Mouse (Mus musculus) bone marrow, adult 2 months (tissue): ENCODE results near the gene Cd244a.

Source experiments
- CTCF ChIP-seq: fragments of 200-500 bp; IDR thresholded peaks from 2 replicates; pipeline ENCODE4 v1.5.1; 2011; ENCODE audit warnings: low read length, control low read depth; ENCODE audit not compliant: control insufficient read depth, insufficient read depth
- POLR2A ChIP-seq: fragments of 200-500 bp; IDR thresholded peaks from 2 replicates; pipeline ENCODE4 v1.6.1; 2011; ENCODE audit warnings: low read depth, mild to moderate bottlenecking, control low read depth, low read length, borderline replicate concordance; ENCODE audit not compliant: control insufficient read depth

DNA sequence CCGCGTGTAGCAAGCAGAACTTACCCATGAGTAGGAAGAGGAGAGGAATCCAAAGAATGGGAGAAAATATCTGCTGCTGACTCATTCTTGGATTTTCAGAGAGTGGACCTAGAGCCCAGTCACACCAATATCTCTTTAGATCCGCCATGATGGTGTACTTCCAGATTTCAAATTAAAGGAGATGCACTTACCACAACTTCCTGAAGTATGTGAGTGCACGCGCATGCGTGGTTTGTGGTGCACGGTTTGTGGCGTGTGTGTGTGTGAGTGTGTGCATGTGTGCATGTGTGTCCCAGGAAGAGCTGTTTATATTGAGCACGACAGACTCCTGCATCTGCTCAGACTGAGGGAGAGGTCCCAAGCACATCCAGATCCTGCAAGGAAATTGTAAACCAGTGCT, 48.2 kb downstream of the Cd244a start, which contains the start of gene Ly9:
- TF ChIP-seq POLR2A: no peak
- TF ChIP-seq CTCF: peak; percentile 18; the same call in 1 of the 2 replicates
